Mouse (Mus musculus) testis, adult 2 months (tissue): ENCODE results near the gene Myo1b. TPM values are rescaled to one million over a fixed set of nuclear protein-coding genes. Genes with fewer than 3 reads are reported as not detected.

ENCODE experiments used
- H3K27ac ChIP-seq: fragments of 200-500 bp; 2 replicates; pipeline ENCODE4 v1.5.1; 2012; ENCODE audit warnings: low read depth, low read length; ENCODE audit not compliant: control insufficient read depth, insufficient read depth
- H3K27me3 ChIP-seq: fragments of 200-500 bp; 2 replicates; pipeline ENCODE4 v1.6.1; 2012; ENCODE audit warnings: mild to moderate bottlenecking, low read length, moderate library complexity; ENCODE audit not compliant: control insufficient read depth, insufficient read depth
- H3K36me3 ChIP-seq: fragments of 200-500 bp; 2 replicates; pipeline ENCODE4 v1.6.1; 2012; ENCODE audit warnings: mild to moderate bottlenecking, low read length; ENCODE audit not compliant: control insufficient read depth, insufficient read depth
- H3K4me1 ChIP-seq: fragments of 200-500 bp; 2 replicates; pipeline ENCODE4 v1.6.1; 2012; ENCODE audit warnings: low read length; ENCODE audit not compliant: control insufficient read depth, insufficient read depth
- H3K4me3 ChIP-seq: fragments of 200-500 bp; 2 replicates; pipeline ENCODE4 v1.5.1; 2012; ENCODE audit warnings: low read depth, mild to moderate bottlenecking, low read length, moderate library complexity, mixed read lengths; ENCODE audit not compliant: control insufficient read depth
- CTCF ChIP-seq: fragments of 200-500 bp; IDR thresholded peaks from 2 replicates; pipeline ENCODE4 v1.5.1; 2012; ENCODE audit warnings: low read depth, mild to moderate bottlenecking, inconsistent platforms, low read length, moderate library complexity; ENCODE audit not compliant: control insufficient read depth, insufficient read depth, insufficient replicate concordance
- POLR2A ChIP-seq: fragments of 200-500 bp; IDR thresholded peaks from 2 replicates; pipeline ENCODE4 v1.6.1; 2012; ENCODE audit warnings: low read depth, mild to moderate bottlenecking, inconsistent platforms, low read length, moderate library complexity; ENCODE audit not compliant: control insufficient read depth
- polyA plus RNA-seq: library from polyadenylated mRNA; depleted of rRNA; stranded (reverse); fragments of >200 nt; gene quantifications from 2 replicates; pipeline ENCODE4 v1.2.3, GENCODE M21; 2012

Myo1b gene
- polyA plus RNA-seq, 1 experiment: 0.89 TPM

DNA sequence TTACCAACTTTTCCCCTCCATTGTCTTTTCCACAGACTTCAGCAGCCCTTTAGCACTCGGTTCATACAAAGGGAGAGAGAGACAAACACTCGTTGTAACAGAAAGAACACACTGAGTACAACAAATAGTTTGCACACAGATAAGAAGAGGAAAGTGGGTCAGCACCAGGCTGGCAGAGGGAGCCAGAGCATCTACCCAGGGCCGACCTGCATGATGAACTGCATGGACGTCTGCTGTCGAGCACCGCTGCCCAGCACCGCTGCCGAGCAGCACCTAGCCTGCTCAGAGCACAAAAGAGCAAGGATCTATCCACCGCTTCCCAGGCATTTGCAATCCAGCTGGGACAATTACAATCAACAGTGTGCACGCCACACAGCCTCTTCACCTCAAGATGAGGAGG lies 19.9 kb downstream of the Myo1b start:
- Histone ChIP-seq H3K27ac (no peak overlapping the region), H3K36me3 (no peaks in the 10 kb centered on the region), H3K27me3 (no peaks in the 10 kb centered on the region), H3K4me3 (no peak overlapping the region), H3K4me1 (no peaks in the 10 kb centered on the region)
- TF ChIP-seq POLR2A (no peak), CTCF (no peak)

DNA sequence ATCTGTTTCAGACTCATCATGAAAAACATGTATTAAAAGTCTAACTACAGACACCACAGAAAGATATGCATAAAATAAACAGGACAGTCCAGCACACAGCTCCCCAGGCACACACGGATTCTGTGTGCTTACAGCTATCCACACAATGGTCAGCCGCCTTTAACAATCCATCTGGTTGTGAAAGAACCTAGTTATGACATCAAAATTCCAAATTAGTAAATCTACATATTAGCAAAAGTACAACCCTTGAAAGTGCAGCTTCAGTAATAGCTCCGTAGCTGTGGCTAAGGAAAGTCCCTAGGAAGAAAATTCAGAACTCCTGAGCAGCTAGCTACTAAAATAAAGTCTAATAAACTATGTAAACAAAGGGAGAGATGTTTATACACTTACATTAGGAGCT lies 21.1 kb downstream of the Myo1b start:
- H3K27ac ChIP-seq: no peak overlapping the region
- TF ChIP-seq POLR2A (no peak), CTCF (no peak)
- H3K36me3 ChIP-seq: no peaks in the 10 kb centered on the region
- H3K4me3 ChIP-seq: no peak overlapping the region
- H3K27me3 ChIP-seq: no peaks in the 10 kb centered on the region
- H3K4me1 ChIP-seq: no peaks in the 10 kb centered on the region

DNA sequence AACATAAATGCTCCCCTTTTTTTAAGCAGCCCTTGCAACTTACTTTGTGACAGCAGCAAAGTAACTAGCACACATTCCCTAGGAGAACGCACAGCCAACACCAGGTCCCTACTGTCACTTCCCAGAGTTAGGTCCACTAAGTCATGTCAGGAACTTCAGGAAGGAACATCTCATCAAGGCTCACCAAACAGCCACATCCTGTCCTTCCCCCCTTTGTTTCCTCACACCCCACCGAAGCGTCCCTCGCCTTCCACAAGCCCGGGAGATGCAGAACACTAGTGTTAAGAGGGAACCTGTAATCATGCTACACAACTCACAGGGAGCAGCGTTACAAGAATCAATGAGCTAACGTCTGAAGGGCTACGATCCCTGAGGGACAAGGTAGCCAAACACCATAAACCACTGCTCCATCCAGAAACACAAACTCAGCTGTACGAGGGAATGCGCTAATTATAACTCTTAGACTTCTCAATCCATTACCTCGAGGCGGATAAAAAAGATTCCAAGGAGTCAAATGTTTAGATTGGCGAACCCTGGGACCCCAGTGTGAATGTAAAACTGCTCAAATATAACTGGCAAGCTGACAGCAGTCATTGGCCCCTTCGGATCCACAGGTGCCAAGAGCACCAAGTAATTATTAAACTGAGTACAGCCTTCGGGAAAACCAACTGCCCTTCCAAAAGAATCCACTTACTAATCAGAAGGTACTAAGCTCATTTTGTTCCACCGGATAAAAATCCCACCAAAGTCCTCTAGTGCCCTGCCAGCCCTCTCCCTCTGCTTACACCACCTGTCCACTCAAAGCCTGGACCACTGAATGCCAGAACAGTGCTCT lies 22.1 kb downstream of the Myo1b start:
- no peak overlapping the region for H3K27ac ChIP-seq
- H3K4me3 ChIP-seq: no peak overlapping the region
- TF ChIP-seq POLR2A: no peak
- no peaks in the 10 kb centered on the region for H3K4me1 ChIP-seq
- H3K36me3 ChIP-seq: no peaks in the 10 kb centered on the region
- no peaks in the 10 kb centered on the region for H3K27me3 ChIP-seq

DNA sequence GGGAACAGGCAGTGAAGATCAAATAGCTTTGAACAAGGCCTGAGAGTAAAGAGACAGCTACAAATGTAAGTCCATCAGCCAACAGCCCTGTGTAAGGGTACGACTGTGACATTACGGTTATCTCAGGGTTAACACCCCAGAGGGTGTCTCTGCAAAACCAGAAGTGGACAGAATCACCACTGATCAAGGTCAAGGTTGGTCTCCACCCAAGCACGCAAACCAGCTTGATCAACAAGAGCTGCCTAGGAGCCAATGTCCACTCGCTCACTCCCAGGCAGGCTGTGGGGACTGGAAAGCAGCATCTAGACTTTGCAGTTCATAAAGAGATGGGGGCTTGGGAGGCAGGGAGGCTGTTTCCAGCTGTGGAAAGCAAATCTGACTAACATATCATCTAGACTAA lies 23.9 kb downstream of the Myo1b start:
- Histone ChIP-seq H3K36me3 (no peaks in the 10 kb centered on the region), H3K27ac (no peak overlapping the region), H3K4me3 (no peak overlapping the region), H3K27me3 (no peaks in the 10 kb centered on the region), H3K4me1 (no peaks in the 10 kb centered on the region)
- TF ChIP-seq POLR2A: no peak

DNA sequence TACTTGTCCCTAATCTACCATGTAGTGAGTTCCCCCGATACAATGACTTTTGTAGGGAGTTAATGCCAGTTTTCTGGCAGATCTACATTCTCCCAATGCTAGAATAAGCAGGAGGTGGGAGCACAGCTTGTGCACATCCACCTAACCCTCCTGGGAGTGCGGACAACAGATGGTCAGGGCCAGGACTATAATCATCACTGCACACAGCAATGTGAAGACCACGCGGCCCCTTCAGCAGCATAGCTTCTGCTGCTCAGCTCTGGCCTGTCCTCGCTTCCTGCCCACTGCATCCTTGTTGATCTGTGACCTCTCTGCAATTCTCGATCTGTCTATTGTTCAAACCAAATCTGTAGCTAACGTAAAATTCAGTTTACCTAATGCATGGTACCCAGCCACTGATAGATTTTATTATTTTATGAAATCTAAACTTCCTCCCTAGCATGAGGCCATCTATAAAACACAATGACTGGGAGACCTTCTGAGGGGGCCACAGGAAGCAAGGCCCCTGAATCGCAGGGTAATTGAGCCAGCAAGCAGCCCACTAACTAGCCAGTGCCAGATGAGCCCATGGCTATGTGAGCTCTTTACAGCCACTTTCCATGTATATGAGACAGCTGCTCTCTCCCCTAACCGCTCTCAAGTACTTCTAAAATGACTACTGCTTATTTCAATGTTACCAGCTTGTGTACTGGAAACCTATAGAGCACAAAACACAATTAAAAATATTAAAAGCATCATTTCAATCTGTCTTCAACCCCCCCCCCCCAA lies 27.6 kb downstream of the Myo1b start:
- no peaks in the 10 kb centered on the region for H3K36me3 ChIP-seq
- H3K27me3 ChIP-seq: no peaks in the 10 kb centered on the region
- TF ChIP-seq CTCF (no peak), POLR2A (no peak)
- no peak overlapping the region for H3K27ac ChIP-seq
- no peaks in the 10 kb centered on the region for H3K4me1 ChIP-seq
- H3K4me3 ChIP-seq: no peak overlapping the region

DNA sequence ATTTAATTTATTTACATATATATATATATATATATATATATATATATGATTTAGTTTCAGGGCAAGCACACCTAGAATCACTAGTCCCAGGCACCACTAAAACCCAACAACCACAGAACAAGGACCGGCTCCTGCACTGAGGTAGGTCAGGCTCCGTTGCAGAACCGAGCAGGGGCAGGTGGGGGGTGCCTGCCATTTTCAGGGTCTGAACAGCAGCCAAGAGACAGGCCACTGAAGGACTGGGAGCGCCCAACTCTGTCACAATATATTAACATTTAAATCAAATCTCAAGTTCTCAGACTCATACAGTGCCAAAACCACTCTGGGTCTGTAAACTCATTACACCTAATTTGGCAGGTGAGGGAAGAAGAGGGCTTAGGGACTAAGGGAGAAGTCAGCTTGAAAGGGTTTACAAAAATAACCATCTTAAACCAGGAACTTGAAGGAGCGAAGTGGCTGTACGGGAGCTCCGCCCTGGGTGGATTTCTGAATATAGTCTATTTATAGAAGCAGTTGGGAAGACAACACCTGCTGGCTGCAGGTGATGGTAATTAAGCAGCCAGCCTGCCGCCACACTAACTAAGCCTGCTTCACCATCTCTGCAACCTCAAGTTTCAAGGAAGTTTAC lies 30.4 kb downstream of the Myo1b start:
- Histone ChIP-seq H3K4me3 (no peak overlapping the region), H3K4me1 (no peaks in the 10 kb centered on the region), H3K27me3 (no peaks in the 10 kb centered on the region), H3K27ac (no peak overlapping the region), H3K36me3 (no peaks in the 10 kb centered on the region)
- TF ChIP-seq POLR2A (no peak), CTCF (no peak)

DNA sequence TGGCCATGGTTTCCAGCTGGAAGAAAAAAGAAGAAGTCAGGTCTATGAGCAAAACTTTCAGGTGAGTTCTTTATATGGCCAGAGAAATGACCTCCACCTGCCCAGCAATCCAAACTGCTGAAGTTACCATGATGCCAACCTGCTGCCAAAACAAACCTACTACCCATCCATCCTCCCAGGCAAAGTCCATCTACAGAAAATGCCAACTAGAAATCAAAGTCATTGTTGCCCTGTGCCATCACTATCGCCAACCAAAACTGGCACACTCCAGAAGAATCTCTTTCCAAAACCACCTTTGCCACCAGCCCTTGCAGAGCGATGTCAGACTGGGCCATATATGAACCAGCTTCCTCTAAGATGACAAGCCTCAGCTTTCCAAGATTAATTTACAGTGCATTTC lies 32.7 kb downstream of the Myo1b start:
- Histone ChIP-seq H3K27ac (no peak overlapping the region), H3K4me1 (no peaks in the 10 kb centered on the region), H3K4me3 (no peak overlapping the region), H3K27me3 (no peaks in the 10 kb centered on the region), H3K36me3 (no peaks in the 10 kb centered on the region)
- TF ChIP-seq CTCF (no peak), POLR2A (no peak)
